Mouse (Mus musculus) heart, adult 9 months (tissue): ENCODE results near the gene Baz1a.
A peak's percentile ranks its signal among the peaks of the same experiment; 100 is the strongest.

Experiments used
- DNase-seq, 2 experiments: peaks; one replicate each; pipeline ENCODE4 v3.0.0; 2022; ENCODE audit warnings: low spot score in 2 of 2

Baz1a gene

DNA sequence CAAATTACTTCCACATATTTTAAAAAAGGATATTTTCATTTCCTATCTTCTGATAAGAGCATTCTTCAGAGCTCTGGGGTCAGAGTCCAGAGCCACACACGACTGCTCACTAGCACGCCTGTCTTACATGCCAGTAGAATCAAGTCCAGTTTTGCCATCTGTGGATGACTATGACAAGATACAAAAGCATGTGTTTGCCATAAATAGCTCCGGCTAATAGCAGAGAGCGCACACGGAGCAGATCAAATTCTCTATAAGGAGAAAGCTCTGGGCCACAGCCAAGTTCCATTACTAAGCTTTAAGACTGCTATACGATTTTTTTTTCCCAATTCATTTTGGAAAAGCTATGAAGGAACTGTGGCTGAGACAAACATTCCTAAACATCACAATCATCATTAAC lies 154.6 kb downstream of the Baz1a start:
- peak in 1 of 2 experiments; percentile 23 for DNase-seq

DNA sequence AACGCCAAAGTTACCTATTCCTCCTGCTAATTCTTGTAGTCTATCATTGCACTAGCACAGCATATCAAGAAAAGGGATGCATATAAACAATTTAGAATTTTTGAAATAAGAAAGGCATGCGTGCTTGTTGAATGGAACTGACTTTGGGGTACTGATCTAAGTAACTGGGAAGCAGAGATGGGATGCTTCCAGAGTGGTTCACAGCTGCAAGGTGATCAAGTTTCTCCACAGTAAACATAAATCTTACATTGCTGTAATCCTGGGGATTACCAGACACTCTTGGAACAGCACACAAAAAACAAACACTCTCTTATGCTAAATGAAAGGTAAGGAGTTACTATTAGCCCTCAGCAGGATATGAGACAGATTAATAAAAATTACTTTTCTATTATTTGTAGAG lies 163.6 kb downstream of the Baz1a start:
- DNase-seq: no peak

DNA sequence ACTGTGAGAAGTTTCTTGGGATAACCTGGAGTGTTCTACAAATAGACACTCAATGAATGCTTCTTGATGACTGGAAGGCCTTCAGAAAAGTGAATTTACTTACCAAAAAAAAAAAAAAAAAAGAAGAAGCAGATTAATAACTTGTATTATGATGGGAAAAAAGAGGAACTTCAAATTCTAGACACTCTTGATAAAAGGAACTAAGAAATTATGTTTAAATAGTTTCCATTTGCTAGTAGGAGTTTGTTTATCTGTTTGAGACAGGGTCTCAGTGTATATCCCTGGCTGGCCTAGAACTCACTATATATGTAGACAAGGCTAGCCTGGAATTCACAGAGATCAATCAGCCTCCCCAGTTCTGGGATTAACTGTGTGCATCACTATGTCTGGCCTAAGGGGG lies 169.7 kb downstream of the Baz1a start:
- DNase-seq: no peak
